Mouse (Mus musculus) frontal cortex, postnatal 14 days (tissue): ENCODE results near the gene Tmem190.
"Not testable (repeated sequence)": the region's sequence is repeated elsewhere in the genome, so short reads cannot be mapped to it uniquely, and the experiment has no call there.

Experiments used
- DNase-seq, 2 experiments: peaks; one replicate each; pipeline ENCODE4 v3.0.0; 2022; ENCODE audit warnings: low spot score in 2 of 2

Tmem190 gene

DNA sequence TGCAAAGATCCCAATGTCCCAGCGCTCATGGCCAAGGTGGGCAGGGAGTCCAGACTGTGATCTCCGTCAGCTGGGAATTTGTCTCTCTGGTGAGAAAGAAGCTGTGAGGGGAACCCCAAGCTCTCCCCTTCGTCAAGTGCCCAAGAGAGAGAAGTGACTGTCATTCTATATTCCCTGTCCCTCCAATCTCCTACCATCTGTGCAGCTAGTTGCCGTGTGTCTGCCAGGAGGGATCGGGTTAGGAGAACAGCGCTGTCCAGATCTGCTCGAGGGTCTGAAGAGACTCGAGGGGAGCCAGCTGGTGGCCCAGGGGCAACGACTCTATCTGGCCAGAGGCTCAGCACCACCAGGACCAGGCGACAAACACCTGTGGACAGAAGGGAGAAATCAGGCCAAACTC is 6.6 kb upstream of the Tmem190 start:
- no peak for DNase-seq

DNA sequence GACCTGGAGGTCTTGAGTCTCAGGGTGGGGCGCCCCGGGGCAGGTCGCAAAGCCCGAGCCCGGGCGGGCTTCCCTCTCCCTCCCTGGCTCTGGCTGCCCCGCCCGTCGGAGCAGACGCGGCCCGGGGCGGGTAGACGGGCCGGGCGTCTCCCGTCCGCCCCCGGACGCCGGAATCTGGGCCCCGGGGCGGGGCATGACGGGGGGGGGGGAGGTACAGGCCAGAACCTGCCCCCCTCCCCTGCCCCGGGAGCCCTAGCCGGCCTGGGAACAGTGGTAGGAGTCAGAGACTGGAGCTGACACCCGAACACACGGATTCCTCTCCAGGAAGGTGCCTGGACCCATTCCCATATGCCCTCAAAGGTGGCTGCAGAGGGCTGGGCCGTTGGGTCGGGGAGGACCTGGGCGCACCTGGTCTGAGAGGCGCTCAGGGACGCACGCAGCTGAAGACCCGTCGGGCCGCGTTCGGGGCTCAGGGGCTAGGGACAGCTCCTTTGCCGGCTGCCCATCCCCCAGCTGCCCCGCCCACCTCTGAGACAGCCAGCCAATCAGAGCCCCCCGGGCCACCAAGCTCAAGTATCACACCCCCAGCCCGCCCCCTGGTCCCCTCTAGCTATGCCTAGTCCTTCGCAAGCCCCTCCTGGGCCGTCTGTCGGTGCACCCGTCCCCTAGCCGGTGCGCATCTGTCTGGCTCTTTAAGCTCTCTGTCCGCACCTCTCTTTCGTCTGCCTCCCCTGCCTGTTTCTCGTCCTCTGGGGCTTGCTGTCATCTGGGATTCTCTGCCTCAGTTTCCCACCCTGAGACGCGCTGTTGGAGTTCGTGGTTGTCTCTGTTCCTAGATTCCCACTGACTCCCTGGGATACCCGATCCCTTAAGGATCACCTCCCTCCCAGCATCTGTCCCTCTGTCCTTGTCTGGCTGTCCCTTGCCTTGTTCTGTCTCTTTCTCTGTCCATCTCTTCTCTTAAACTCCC is 5.6 kb upstream of the Tmem190 start:
- no peak for DNase-seq

DNA sequence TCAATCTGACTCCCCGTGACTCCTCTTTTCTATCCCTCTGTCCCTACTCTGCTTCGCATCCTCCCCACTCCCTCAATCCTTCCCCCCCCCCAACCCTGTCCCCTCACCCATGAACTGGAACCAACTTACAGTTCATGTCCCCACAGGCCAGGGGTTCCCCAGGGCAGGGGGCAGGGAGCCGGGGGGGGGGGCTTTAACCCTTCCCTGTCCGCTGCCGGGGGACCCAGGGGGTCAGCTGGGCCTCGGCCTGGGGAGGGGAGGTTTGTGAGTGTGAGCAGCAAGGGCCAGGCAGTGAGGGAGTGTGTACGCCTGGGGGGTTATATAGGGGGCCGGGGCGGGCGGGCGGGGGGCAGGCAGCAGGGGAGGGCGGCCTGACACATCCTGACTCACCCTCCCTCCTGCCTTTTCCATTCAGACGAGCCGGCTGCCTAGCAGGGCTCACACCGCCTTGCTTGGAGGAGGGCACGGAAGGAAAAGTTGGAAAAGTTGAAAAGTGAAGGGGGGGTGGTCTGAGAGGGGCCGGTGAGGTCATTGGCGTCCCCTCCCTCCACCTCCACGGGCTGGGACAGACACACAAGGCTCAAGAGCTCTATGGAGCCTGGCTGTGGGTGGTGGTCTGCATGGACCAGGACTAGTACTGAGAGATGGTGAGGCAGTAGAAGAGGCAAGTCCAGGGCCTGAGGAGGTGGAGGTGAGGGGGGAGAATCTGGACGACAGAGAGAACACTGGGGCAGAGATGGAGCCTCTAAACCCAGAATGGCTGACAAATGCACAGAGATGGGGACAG is 4.7 kb upstream of the Tmem190 start:
- no peak for DNase-seq

DNA sequence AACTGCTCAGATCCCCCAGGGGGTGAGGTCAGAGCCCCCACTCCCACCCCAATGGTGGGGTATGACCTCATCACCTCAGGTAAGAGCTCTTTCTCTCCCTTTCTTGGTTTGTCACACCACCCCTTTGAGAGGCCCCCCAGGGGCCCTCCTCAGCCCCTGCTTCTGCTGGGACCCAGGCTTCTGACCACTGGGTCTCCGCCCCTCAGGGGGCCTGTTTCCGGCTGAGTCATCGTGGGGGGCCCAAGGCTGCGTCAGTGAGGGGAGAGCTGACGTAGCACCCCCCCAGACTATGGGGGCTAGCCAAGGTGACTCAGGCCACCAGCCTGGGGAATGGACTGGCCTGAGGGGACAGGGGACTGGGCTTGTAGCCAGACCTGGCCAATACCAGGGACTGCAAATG is 2.8 kb upstream of the Tmem190 start:
- no peak for DNase-seq

DNA sequence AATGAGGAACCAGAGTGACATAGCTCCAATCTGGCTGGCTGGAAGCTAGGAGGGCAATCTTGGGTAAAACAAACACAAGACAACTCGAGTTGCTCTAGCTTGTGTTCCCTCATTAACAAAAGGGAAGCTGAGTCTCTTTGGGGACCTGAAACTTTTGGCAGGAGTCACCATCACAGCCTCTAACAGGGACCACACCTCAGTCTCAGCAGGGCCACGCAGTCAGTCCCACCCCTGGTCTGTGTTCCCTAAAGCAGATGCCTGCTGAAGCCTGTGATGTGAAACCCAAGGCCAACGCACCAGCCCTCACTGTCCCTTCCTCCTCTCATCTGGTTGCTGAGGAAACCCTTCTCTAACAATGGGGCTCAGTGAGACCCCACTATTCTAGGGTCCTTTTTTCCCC is 607 bp upstream of the Tmem190 start:
- no peak for DNase-seq

DNA sequence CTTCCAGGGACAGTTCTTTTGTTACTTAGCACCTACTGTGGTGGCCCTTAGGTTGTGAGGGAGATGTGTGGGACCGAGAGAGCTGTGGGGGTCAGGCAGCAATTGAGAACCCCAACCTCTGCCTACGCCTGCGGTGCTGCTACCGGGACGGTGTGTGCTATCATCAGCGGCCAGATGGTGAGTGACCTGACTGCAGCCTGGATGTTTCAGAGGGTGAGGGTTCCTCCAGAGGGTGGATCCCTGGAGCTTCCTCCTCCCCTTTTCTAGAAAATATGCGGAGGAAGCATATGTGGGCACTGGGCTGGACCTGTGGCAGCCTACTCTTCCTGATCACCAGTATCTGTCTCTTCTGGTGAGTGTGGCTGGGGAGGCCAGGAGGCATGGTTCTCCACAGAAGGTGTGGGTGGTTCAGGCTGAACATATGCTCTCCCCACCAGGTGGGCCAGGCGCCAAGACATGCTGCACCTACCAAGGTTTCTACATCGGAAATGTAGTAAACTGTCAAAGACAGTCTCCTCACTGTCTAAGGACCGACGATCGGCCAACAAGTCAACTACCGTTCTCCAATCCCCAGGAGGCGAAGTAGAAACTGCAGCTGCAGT is 1.0 kb downstream of the Tmem190 start:
- DNase-seq, result no peak

DNA sequence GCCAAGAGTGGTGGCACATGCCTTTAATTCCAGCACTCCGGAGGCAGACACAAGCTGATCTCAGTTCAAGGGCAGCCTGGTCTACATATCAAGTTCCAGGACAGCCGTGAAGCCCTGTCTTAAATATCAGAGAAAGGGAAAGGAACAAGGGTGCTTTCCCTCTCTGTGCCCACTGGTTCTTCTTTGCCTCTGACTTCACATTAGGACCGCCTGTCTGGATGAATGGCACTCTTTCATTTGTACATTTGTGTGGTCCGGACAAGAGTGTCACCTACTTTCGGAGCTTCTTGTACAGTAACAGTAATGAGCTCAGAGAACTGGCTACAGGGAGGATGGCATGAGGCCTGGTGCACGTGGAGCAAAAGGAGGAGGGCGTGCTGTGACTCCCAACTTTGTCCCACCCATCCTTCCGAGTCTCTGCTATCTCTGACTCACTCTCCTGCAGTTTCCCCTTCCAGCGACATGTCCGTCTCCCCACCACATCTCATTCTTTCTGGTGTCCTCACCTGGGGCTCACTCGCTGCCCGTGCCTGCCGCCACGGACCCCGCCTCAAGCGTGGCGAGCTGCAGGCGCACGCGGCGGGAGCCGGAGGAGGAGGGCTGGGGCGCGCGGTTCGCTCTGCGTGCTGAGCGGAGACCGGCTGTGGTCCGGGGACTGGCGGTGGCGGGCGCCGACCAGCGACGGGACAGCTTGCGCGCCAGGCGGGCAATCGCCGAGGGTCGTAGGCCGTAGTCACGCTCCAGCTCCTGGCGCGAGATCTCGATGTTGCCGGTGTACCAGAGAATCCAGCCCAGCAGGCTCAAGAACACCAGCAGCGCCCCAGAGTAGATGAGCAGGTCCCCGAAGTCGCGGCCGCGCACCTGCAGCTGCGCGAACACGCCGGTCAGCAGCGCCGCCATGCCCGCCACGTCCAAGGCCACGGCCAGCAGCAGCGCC is 6.0 kb downstream of the Tmem190 start:
- DNase-seq, result peak; percentile 30 to 49

DNA sequence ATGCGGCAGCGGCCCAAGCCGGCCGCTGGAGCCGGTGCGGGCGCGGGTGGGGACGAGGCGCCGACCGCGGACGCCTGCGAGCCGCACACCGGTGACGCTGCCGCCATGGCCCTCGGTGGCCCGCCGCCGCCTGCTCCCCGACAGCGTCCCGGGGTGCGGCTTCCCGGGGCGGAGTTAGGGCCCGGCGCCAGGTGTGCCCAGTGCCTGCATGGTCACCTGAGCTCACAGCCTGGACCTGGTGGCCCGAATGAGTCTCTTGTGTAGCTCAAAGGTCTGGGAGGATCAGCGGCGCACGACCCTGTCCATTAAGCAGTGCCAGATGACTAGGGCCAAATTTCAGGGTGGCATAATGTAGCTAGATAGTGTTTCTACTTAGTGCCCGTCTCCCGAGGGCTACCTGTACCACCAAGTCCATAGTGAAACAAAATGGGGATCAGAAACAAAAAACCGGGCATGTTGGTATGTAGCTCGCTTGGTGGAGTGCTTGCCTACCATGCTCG is 6.7 kb downstream of the Tmem190 start, which contains the start of gene Tmem238:
Tmem238 (minus strand) TSS at position 221 of the 500 bp plus-strand sequence.
- no peak for DNase-seq

DNA sequence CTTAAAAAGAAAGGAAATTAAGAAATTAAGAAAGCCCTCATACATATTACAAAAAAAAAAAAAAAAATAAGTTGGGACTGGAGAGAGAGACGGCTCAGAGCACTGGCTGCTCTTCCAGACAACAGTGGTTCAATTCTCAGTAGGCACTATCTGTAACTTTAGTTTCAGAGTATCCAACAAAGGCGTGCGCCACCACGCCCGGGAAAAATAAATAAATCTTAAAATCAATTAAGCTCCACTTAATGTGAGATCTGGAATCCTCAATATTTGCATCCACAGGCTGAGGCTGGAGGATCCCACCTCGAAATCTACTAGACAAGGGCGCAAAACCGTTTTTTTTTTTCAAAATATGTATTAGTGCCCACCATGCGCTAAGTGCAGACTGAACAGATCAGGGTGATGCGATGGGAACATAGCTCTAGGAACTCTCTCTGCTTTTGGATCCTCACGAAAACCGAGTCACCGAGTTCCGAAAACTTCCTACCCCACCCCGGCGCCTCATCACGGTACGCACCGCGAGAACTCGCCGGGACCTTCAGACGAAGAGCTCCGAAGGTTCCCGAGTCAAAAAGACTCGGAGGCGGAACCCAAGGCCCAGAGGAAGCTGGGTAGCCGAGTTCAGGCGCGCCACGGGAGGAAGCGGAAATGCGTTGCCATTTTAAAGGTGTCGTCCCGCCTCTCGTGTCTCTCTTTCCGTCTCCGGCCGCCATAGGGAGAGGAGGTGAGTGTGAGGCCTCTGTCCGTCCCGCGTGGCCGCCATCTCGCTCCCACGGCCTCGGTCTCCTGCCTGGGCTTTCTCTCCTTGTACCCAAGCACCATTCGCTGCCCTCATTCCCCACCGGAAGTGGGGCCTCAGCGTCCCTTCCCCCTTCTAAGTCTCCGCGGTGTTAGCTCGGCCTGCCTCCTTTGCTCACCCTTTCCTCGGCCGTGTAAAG is 9.8 kb downstream of the Tmem190 start, which contains the start of gene Rpl28:
Rpl28 (plus strand) TSS at position 597 of the 935 bp plus-strand sequence.
- DNase-seq, result peak; percentile 92 to 93

DNA sequence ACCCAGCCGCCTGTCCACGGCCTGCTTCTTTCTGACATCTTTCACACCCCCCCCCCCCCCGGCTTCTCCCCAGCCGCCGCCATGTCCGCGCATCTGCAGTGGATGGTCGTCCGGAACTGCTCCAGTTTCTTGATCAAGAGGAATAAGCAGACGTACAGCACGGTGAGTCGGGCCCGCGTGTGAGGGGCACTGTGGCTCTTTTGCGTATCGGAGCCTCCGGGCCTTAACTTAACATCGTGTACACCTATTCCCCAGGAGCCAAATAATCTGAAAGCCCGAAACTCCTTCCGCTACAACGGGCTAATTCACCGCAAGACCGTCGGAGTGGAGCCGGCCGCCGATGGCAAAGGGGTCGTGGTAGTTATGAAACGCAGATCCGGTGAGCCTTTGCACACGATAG is 10.5 kb downstream of the Tmem190 start:
- not testable (repeated sequence) for DNase-seq

DNA sequence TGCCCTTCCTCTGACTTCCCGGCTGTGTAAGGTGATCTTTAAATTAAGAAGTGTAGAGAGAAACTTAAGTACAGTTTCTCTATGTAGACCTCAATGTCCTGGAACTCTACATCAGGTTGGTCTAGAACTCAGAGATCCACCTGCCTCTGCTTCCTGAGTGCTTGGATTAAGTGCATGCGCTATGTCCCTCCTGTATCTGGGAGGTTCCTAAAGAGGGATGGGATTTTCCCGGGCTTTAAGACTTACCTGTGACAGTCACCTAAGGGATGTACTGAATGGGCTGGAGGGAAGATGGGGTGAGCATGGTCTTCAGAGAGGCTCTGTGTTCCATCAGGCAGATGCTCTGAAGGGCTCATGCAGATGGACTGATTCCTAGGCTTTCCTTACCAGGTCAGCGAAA is 10.9 kb downstream of the Tmem190 start:
- DNase-seq, result no peak

DNA sequence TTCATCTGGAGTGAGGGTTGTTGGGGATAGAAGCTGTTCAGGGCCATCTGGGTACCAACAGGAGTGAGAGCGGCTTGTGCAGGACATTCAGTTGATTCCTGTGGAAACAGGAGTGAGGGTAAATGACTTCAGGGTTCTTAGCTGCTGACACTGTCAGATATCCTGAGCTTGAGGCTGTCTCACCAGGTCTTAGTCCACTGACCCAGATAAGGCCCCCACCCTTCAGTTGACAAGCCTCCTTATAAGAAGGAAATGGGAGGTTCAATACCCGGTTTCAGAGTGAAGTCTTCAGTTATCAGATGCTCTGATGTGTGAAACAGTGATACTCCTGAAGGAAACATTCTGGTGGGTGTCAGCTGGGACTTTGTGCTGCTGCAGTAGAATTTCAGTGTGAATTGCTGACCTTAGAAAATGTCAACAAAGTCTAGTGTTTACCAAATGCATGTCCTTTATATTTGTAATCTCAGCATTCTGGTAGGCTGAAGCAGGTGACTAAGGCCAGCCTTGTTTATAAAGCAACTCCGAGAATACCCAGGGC is 12.0 kb downstream of the Tmem190 start:
- no peak for DNase-seq

DNA sequence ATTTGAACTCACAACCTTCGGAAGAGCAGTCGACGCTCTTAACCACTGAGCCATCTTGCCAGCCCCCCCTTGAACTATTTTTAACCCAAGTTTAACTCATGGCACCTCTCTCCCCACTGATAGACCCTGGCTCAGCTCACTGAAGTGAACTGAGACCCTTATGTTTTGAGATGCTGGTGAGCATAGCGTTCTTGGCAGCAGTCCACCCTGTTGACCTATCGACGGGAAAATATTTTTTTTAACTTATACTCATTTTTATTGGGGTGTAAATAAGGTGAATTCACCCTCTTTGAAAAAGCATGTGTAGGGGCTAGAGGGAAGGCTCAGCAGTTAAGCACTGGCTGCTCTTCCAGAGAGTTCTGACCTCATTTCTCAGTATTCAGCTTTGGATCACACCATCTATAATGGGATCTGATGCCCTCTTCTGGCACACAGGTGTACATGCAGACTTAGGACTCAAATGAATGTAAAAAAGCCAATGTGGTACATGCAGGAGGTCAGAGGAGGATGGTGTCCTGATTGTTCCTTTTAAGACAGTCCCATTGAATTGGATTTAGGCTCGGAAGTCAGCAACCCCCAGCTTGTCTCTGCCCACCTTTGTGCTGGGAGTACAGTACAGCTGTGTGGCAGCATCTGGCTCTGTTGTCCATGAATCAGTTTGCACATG is 13.2 kb downstream of the Tmem190 start:
- DNase-seq, result no peak

DNA sequence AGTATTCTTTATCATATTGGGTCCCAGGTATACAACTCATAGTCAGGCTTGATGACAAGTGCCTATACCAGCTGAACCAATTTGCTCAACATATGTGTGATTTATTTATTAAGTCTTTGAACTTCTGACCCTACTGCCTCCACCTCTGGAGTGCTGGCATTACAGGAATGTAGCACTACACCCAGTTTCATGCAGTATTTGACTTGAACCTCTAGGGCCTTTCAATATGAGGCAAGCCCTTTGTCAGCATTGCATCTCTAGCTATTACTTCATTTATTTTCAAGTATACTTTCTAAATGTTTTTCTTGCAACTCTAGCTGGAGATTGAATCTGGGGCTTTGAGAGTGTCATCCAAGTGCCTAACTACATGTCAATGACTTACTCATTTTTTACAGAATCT is 19.5 kb downstream of the Tmem190 start:
- DNase-seq, result no peak

DNA sequence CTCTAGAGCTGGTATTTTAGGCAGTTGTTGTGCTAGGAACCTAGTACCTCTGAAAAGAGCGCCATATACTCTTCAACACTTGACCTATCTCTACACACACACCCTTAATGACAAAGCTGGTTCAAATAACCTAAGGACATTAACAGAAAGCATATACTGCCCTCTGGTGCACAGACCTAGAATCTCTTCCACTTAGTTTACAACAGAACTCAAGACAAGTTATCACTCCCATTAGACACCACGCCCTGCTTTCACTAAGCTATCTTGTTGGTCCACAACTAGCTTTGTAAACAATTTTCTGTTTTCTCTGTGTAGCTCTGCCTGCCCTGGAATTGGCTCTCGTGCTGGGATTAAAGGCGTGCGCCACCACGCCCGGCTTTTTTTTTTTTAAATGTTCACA is 24.0 kb downstream of the Tmem190 start:
- DNase-seq, result no peak

DNA sequence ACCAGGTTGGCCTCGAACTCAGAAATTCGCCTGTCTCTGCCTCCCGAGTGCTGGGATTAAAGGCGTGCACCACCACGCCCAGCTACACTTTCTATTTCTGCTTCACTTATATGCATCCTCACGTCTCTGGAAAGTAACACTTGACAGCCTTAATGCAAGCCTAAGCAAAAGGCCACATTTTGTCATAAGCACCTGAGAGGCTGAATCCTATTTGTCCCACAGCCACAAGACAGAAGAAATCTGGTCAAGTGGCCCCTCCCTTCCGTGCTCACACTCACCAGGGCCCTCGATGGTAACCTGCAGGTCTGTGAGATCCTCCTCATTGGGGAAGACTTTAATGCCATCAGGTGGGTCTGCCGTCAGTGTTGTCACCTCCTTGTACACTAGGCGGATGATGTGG is 28.4 kb downstream of the Tmem190 start:
- not testable (repeated sequence) for DNase-seq

DNA sequence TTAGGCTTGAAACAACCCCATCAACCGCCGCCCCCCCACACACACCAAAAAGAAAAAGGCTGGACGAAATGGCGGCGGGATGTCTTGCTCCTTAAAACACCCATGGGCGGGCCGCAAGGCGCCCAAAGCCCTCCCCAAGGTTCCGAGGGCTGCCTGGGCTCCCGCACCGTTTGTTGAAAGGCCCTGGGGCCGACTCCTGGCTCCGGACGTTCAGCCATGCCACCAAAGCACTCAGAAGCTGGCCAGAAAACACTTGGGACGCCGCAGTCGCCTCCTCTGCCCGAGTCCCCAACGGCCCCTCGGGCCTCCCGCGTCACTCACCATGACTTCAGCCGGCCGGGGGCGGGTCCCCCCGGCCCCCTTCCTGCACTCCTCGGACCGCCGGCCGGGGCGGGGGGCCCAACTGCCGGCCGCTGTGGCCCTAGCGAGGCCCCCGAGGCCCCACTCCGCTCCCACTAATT is 29.1 kb downstream of the Tmem190 start:
- peak in 1 of 2 experiments; percentile 37 for DNase-seq

DNA sequence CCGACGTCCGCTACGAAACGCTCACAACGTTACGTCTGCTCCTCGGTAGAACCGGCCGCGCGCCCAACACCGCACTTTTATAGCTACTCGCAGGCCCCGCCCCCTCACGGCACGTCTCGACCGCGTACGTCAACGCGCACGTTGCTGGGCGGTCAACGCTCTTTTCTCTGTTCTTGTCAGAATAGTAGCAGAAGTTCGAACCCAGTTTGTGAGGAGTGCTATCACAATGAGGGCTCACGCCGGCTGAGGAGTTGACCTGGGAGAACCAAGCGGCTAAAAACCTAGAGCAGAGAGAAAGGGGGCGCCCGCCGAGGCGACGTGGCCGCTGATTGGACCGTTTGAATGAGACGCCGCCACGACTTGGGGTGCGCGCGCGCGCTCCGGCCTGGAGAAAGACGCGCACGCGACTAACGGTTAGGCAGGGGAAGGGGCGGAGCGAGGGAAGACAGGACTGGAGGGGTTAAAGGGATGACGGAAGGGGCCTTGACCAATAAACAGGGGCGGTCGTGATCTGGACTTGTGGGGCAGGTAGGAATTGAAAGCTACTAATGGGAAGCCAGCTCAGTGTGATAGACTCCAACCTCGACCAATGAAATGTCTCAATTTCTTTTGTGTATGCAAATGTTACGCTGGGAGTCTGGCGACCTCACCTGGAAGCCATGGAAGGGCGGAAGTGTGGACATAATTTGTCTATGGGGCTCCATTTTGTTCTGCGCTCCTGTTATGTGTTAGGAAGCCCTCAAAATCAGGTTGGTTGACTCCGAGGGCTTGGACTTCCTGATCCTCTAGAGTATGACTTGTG is 29.8 kb downstream of the Tmem190 start, which contains the start of gene Ube2s:
Ube2s (minus strand) TSS at position 288 of the 802 bp plus-strand sequence.
- DNase-seq, result peak; percentile 97 to 99
